Mouse (Mus musculus) E14TG2a.4 (cell line): ENCODE measurements at regions not wholly inside any gene's neighbourhood (a gene's known extent, or its start where the extent isn't known, plus 50 kb on each side); places are given as distances from the start of the nearest gene placed in this dataset.

Experiments used
- CTCF ChIP-seq: conservative IDR thresholded peaks from 2 replicates; pipeline ENCODE4 v1.5.1; 2014; ENCODE audit warnings: low read length
- NANOG ChIP-seq: IDR thresholded peaks from 2 replicates; pipeline ENCODE4 v1.6.1; 2014; ENCODE audit warnings: borderline replicate concordance, low read length, mixed read lengths

- TF ChIP-seq CTCF (no peak), NANOG (no peak)
These were observed 69.6 kb upstream of the Slc22a12 start for GRCm38 (mm10) chr19:6612441-6612840.
